Mouse (Mus musculus): ENCODE measurements at regions not wholly inside any gene's neighbourhood (a gene's known extent, or its start where the extent isn't known, plus 50 kb on each side); places are given as distances from the start of the nearest gene placed in this dataset.
"Not testable (repeated sequence)": the region's sequence is repeated elsewhere in the genome, so short reads cannot be mapped to it uniquely, and the experiment has no call there.

GRCm38 (mm10) chr10:27761402-27761801 lies 141.8 kb upstream of the Lama2 start:
- DNase-seq (ENCODE audit: low read depth) = peak; percentile 9

DNA sequence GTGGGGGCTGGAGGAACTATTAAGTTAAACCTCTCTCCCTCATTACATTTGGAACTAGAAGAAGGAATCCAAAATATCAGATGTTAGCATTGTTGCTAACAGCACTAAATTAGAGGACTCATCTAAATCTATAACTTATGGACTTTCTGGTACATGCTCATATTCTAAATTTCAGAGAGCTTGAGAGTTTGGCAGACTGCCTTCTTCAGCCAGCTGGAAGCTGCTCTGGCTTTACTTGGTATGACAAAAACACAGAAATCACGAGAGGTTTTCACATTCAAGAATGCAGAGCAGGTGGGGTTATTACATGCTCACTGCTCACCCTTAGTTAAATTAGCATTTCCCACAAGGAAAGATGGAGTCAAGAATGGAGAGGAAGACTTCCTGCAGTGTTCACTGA lies 182.8 kb upstream of the Lama2 start:
- DNase-seq (ENCODE audit: low read depth) = no peak

GRCm38 (mm10) chr10:27809539-27809938 lies 190.0 kb upstream of the Lama2 start:
- DNase-seq (ENCODE audit: low read depth) = no peak

- DNase-seq (ENCODE audit: low read depth) = not testable (repeated sequence)
Observed at GRCm38 (mm10) chr10:27825671-27826070, 206.1 kb upstream of the Lama2 start.

DNA sequence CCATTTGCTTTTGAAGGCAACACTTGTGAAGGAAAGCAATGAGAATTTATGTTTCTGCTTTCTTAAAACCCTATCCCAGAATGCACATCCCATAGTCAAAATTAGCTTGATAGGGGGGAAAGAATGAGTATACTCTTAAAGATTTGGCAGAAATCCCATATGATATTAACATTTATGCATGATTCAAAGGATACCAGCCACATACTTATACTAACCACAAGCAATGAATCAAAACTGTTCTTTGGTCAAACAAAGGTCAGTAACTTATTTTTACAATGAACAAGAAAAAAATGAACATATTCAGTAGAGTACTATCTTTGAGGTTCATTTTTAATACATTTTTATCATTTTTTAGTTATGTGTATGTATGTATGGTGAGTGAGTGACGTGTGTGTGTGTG lies 208.8 kb upstream of the Lama2 start:
- no peak for DNase-seq (ENCODE audit: low read depth)

- no peak for DNase-seq (ENCODE audit: low read depth)
Observed at GRCm38 (mm10) chr10:27838666-27839065, 219.1 kb upstream of the Lama2 start.

GRCm38 (mm10) chr10:27841042-27841709 lies 221.6 kb upstream of the Lama2 start:
- no peak for DNase-seq (ENCODE audit: low read depth)

DNA sequence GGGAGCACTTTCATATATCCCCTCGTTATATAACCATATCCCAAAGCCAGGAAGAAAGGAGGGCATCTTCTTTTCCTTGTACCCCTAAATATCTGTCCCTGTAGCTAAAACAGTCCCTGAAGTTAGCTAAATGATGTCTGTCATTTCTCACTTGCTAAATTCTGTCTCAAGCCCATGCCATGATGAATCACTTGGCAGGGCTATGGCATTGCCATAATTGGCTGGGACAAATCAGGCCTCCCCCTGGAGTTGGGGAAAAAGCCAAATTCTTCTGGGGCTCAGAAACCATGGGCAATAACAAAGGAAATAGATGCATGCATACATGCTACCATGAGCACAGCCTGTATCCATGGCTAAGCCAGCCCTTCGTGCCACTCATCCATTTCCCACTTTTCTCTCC lies 223.5 kb upstream of the Lama2 start:
- DNase-seq (ENCODE audit: low read depth) = no peak

DNA sequence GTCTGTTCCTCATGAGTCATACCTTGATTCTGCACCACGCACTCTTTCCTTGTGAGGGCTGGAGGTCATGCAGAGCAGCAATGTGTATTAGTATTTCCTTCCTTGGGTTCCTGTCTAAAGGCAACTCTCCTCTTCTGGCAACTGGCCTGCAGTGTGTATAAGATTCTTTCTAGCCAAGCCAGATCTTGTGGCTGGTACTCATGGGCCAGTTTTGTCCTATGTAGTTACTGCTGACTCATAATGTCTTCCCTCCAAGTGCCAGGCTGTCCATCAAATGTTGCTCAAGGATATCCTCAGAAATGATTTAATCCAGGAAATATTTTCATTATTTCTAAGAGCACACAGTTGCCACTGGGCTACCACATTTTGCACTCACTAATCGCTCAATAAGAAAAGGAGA lies 211.0 kb upstream of the Ptprk start:
- peak; percentile 79 for DNase-seq (ENCODE audit: low read depth)

DNA sequence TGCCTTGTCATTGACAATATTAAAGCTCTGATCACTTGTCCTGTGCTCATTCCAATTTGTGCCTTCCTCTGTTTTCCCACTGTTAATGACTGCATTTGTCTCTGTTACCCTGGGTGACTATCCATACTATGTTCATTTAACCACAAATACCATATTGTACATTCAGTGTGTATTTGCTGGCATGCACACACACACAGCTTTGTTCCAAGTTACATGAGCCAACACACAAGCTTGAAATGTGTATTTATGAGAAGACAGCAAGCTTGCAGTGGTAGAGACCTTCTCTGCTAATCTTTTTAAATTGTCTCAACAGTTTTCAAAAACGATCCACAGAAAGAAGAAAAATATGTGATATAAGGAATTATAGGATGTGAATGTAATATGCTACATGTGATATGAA lies 193.8 kb upstream of the Ptprk start:
- no peak for DNase-seq (ENCODE audit: low read depth)

DNA sequence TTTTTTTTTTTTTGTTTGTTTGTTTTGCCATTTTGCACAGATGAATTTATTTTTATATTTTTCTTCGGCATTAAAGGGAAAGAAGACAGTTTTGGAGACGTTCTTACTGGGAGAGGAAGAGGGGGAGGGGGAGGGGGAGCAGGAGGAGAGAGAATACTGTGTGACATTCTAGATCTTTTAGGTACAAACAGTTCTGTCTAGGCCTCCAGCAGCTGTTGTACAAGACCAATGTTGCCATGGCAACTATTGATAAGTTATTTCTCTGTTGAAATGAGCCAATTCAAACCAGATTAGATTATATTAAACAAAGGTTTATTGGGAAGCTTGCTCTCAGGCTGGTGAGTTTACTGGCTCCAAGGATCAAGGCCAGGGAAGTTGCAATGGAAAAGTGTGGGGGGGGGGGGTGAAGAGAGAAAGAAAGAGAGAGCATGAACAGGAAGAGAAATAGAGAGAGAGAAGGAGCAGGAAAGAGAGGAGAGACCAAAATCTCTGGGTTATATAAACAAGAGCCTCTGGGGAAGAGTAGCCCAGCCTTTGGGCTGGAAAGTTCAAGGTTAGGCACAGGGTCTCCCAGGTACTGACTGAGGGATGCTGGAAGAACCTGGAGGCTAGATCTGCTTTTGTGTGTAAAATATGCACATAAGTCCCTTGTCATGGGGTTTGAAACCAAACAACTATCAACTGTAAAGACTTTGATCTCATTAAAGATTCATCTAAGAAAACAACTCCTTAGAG lies 182.7 kb upstream of the Ptprk start:
- DNase-seq (ENCODE audit: low read depth) = no peak

- no peak for DNase-seq (ENCODE audit: low read depth)
Observed at GRCm38 (mm10) chr10:27916406-27916805, 158.2 kb upstream of the Ptprk start.

DNA sequence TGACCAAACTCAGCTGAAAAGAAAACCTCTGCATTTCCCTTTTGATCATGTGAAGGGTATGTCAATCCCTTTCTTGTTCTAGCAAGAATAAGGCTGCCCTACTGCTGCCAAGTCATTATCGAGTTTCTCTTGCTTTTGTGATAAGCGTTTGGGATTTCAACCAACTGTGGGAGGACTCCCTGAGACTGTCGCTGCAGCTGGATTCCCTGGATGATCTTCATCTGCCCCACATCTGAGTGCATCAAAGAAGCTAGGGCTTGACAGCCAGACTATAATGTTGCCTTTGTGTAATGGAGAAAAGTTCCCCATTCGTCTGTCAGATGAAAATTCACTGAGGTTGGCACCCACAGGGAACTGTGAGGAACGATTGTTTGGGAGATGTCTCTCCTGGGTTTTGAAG lies 147.4 kb upstream of the Ptprk start:
- no peak for DNase-seq (ENCODE audit: low read depth)

DNA sequence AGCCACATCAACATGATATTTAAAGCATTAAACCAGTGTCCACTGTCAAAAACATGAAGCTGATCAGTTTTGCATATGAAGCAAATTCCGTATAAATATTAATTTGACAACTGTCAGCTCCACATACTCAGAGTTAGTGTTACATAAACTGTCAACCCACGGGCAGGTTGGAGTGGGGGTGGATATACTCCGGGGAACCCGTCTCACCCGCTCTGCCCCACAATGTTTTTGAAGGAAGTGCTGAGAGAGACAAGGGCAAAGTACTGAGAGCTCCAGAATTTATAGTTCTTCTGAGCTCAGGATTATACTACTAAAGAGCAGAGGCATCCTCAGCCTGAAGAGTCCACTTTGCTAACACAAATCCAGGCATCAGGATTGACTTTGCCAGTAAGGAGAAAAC lies 132.5 kb upstream of the Ptprk start:
- DNase-seq (ENCODE audit: low read depth) = no peak

GRCm38 (mm10) chr10:27949127-27949526 lies 125.5 kb upstream of the Ptprk start:
- DNase-seq (ENCODE audit: low read depth) = no peak

DNA sequence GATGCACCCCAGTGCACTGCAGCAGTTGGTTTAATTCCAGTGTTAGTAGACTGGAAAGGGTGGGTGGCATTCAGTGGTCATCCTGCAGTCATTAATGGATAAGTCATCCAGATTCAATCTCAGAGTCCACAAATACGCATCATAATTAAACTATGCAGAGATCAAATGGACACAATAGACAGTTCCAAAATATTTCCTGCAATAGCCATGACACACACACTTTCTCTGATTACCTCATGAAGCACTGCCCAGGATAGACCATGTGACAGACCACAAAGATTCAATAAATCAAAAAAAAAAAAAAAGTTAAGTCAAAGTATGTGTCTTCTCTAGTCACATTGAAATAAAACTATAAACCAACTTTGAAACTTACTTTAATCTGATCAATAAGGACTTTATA lies 106.4 kb upstream of the Ptprk start:
- no peak for DNase-seq (ENCODE audit: low read depth)

GRCm38 (mm10) chr10:27984047-27984446 lies 90.6 kb upstream of the Ptprk start:
- no peak for DNase-seq (ENCODE audit: low read depth)

- DNase-seq (ENCODE audit: low read depth) = no peak
Observed at GRCm38 (mm10) chr10:27985068-27985467, 89.6 kb upstream of the Ptprk start.

GRCm38 (mm10) chr10:27987026-27987425 lies 87.6 kb upstream of the Ptprk start:
- DNase-seq (ENCODE audit: low read depth) = no peak

DNA sequence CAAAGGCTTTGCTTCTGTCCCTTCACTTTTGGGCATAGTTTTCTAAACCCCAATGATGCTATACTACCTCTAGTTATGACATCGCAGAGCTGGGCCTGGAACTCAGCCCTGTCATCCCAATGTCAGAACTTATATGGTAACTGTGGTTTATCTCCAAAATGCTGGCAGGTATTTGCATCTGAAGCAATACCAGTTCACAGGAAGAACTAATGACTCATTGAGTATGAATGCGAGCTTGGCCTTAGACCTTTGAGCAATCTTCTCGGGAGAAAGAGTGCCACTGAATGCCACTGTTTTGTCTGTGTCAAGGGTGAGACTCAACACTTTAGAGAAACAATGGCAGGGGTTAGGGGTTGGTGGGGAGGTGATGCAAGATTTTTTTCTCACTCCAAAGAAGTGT lies 86.6 kb upstream of the Ptprk start:
- no peak for DNase-seq (ENCODE audit: low read depth)

GRCm38 (mm10) chr10:27990359-27991056 lies 84.1 kb upstream of the Ptprk start:
- DNase-seq (ENCODE audit: low read depth) = no peak

DNA sequence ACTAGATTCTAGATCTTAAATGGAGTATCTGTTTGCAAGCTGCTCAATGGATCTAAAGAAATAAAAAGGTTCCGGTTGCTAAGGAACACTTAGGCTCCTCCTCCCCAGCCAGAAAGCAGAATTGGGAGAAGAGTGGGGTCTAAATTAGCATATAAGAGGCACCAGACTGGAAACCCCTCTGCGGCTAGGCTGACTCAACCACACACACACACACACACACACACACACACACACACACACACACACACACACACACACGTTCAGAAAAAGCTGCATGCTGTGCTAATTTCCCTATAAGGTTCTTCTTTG lies 83.6 kb upstream of the Ptprk start:
- no peak for DNase-seq (ENCODE audit: low read depth)

- DNase-seq (ENCODE audit: low read depth) = no peak
Observed at GRCm38 (mm10) chr10:27994376-27995034, 80.1 kb upstream of the Ptprk start.

Data from fibroblast of lung, adult 2 months (primary cell).